Mouse (Mus musculus) urinary bladder, adult 2 months (tissue): ENCODE data around the gene Fhl4. TPM values are rescaled to one million over a fixed set of nuclear protein-coding genes. Genes with fewer than 3 reads are reported as not detected.

Experiments used
- polyA plus RNA-seq: library from polyadenylated mRNA; depleted of rRNA; stranded (reverse); fragments of >200 nt; gene quantifications from 2 replicates; pipeline ENCODE4 v1.2.3, GENCODE M21; 2012; rRNA removed

The Fhl4 gene
- polyA plus RNA-seq, 1 experiment, result 0.63 TPM

Other genes starting within 250 kb of the Fhl4 start
- gene Ric8b, start 184.9 kb downstream of the Fhl4 start, polyA plus RNA-seq, result 21.7 and 23.7 TPM in 2 replicates
- 12.3 and 14.2 TPM in 2 replicates for gene Tmem263, start 132 bp upstream of the Fhl4 start, polyA plus RNA-seq
- gene Mterf2, start 25.5 kb upstream of the Fhl4 start, polyA plus RNA-seq, result 7.7 and 9.1 TPM in 2 replicates
- gene Cry1, start 82.6 kb upstream of the Fhl4 start, polyA plus RNA-seq, result 11.5 and 15.5 TPM in 2 replicates